Mouse (Mus musculus) cerebellum, adult 11 months (tissue): ENCODE results near the gene Mrps14.
A peak's percentile ranks its signal among the peaks of the same experiment; 100 is the strongest.

Experiments used
- DNase-seq: peaks from one replicate; pipeline ENCODE4 v3.0.0; 2022

Mrps14 gene

DNA sequence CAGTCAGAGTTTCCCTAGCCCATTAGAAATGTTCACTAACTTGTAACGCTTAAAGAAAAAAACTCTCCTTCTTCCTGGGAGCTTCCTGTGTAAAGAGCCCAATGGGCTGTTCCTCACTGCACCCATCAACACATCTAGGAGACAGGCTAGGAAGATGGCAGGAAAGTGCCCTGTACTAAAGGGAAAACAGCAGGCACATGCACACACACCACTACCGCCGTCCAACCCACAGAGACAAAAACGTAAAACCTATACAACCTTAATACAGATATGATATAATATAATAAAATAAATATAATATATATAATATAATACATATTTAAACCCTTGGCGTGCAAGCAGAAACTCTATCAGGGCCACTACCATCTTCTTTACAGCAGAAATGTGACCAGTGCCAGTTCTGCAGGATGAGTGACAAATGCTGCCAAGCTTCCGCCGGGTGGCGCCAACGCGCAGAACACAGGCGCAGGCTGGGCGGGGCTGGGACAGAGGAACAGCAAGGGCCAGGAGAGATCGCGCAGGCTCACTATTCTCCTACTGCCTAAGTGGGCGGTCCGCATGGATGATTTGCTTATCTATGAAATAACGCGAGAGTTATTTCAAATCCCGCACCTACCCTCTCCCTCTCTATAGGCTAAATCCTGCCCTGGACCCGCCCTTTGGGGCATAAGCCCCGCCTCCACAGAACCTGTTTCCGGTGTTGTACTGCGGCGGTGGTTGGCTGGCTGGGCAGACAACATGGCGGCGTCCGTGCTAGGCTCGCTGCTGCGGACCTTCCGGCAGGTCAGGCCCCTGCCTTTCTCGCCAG is at the start of gene Mrps14:
Gene Mrps14 (plus strand): TSS at position 687 of the 808 bp plus-strand sequence.
- DNase-seq = peak; percentile 97

GRCm38 (mm10) chr1:160145606-160146005 is 49.4 kb upstream of the Mrps14 start:
- DNase-seq = no peak

GRCm38 (mm10) chr1:160147274-160147673 is 47.7 kb upstream of the Mrps14 start:
- no peak for DNase-seq

- no peak for DNase-seq
Measured at GRCm38 (mm10) chr1:160149291-160149906, 45.6 kb upstream of the Mrps14 start.

DNA sequence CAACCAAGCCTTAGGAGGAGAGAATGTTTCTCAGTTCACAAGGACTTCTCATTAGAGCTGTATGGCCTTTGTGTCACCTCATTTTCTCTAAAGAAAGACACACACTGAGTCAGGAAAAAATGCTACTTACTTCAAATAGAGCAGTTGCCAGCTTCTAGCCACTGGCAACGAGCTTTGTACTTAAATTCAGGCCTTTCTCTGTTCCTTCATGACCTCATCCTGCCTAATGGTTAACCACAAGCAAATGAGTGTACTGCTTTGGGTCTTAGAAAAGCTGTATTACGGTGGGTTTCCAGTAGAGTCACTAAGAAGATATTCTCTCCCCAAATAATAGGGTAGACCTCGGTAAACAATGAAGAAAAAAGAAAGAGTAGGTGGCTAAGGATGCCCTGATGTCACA is 44.3 kb upstream of the Mrps14 start:
- DNase-seq = no peak

DNA sequence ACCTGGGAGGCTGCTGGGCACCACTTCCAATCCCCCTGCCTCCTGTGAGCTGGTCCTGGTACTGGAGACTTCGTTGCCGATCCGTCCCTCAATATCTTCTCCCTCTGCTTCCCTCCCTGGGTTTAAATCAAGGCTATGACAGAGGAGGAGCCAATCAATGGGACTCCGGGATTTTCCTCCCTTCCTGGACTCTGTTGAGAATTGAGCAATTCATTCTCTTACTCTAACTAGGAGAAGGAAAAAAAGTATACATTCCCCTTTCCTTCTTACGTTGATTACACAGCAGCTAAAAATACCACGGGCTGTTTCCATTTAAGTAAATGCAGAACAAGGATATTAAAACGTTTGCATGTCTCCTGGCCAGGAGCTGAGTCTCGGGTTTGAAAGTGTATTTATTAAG is 41.5 kb upstream of the Mrps14 start, which contains the start of gene Tnn:
Gene Tnn (minus strand): TSS at position 101 of the 400 bp plus-strand sequence.
- no peak for DNase-seq

GRCm38 (mm10) chr1:160158190-160158589 is 36.8 kb upstream of the Mrps14 start:
- DNase-seq = no peak

- no peak for DNase-seq
Measured at GRCm38 (mm10) chr1:160166600-160166999, 28.4 kb upstream of the Mrps14 start.

DNA sequence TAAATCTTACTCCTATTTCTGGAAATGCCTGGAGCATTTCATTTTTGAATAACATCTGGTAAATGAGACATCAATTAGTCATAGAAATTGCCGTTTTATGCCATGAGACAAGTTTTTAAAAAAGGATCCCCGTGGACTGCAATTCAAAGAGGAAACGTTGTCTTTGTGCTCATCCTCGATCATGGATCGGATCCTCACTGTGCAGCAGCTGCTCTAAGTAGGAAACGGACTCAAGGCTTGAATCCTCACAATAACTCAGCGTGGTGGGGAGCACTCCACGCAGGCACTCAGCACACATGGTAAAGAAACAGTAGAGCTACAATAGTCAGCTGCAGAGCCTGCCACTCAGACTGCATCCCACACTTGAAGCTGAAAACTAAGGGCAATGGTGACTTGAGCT is 18.1 kb upstream of the Mrps14 start:
- no peak for DNase-seq

- DNase-seq = no peak
Measured at GRCm38 (mm10) chr1:160181216-160181615, 13.8 kb upstream of the Mrps14 start.

GRCm38 (mm10) chr1:160184506-160184905 is 10.5 kb upstream of the Mrps14 start:
- DNase-seq = no peak

DNA sequence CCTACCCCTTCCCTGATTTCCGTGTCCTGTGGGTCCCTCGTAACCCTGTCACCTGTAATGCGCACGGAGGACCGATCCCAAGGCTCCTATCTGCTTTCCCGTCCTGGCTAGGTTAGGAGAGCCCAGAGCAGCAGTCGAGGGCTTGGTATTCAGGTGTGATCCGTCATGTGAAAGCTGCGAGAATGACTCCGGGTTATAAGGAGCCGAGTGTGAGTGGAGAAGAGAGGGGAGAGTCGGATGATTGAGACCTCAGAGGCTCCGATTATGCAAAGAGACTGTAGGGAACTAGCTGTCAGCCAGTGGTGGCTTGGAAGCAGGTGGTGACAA is 285 bp downstream of the Mrps14 start:
- no peak for DNase-seq

DNA sequence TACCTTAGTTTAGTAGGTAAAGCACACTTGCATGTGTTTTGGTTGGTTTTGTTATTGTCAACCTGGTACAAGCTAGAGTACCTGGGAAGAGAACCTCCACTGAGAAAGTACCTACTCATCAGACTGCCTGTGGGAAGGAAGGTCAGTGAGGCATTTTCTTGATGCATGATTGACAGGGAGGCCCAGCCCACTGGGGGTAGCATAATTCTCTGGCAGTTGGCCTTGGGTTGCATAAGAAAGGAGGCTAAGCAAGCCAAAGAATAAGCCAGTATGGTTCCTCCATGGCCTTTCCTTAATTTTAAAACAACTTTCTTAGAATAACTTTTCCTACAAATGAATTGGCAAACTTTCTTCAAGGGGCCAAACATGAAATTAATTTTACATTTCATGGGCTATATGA is 10.5 kb downstream of the Mrps14 start:
- DNase-seq = no peak

GRCm38 (mm10) chr1:160209844-160210243 is 14.8 kb downstream of the Mrps14 start:
- DNase-seq = no peak

DNA sequence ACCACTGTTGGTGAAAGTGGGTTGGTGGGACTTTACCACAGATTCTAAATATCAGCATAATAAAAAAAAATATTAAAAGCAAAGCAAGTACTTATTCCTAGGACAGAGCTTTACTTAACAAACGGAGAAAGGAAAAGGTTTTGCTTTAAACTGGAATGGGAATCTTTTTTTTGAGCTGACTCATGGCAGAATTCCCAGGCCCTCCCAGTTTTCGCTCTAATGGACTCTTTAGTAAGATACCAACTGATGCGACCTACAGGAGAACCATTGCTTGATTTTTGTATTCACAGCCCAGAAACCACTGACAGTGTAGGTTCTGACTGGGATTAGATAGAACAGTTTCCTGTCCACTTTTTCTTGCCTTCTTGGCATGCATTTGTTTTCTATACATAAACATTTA is 15.6 kb downstream of the Mrps14 start:
- no peak for DNase-seq

- DNase-seq = no peak
Measured at GRCm38 (mm10) chr1:160211597-160212122, 16.6 kb downstream of the Mrps14 start.

DNA sequence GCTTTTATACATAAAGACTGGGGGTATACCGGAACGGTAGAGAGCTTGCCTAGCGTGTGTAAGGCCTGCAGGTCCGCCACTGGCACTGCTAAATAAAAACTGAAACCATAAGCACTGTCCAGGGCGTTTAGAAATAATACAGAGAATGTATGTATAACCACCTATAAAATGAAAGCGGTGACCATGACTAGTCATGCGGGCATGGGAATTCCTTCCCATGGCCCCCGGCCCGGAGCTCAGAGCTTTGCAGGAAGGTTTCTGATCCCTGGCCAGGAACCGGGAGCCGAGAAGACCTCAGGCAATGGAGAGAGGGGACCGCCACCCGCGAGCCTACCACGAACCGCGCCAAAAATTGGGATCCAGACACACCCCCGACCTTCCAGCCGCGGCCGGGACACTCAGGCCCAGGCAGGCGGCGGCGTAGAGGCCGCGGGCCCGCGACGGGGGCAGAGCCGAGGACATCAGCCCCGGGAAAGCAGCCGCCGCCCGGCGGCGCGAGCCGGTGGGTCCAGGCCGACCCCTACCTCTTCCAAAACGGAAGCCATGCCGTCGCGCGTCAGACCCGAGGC is 17.2 kb downstream of the Mrps14 start:
- peak; percentile 68 for DNase-seq

DNA sequence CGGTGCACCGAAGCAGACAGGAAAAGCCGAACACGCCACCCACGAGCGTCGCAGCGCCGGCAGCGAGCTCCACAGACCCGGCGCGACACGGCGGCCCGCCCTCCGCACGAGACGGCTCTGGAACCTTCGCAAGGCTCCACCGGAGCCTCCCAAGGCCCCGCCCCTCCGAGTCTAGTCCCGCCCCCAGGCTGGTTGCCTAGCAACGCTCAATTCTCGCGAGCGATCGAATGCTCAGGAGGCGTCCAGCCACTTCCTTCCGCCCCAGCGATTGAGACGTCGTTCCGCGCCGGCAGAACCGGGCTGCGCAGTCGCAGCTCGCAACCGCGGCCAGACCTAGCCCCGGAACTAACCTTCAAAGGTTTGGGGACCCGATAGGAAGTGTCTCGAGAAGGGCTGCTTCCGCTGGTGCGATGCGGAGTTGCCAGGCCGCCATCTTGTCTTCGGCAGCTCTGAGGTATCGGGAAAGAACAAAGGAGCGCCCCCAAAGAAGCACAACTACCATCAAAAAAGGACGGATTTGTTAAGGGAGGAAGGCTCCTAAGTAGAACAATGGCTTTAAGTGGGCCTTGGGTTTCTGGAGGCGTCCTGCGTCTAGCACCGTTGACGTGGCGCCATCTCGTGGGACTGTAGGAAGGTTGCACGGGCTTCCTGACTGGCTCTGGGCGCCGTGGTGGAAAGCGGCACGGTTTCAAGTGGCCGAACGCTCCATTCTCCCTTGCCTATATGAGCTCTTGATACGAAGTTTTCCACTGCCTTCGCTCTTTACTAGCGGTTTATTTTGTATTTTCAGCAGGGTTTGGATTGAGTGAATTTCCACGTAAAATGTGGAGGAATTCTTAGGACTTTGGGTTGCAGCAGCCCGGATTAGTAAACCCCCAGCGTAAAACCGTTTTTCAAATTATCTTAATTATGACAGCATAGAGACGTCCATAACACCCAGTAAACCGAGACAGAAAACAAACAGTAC is 18.0 kb downstream of the Mrps14 start, which contains the start of gene Cacybp:
Gene Cacybp (minus strand): TSS at position 173 of the 967 bp plus-strand sequence.
- peak; percentile 100 for DNase-seq

- DNase-seq = no peak
Measured at GRCm38 (mm10) chr1:160214171-160214570, 19.2 kb downstream of the Mrps14 start.

DNA sequence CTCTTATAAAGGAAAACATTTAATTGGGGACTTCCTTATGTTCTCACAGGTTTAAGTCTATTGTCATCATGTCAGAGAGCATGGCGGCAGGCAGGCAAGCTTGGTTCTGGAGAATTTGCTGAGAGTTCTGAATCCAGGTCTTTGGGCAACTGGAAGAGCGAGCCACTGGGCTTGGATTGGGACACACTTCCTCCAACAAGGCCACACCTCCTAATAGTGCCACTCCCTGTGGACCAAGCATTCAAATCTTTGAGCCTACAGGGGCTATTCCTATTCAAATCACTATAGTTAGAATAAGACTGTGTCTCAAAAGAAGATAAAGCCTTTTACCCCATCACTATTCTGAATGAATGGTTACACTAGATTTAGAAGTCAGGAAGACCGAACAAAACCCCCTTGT is 22.9 kb downstream of the Mrps14 start:
- no peak for DNase-seq

DNA sequence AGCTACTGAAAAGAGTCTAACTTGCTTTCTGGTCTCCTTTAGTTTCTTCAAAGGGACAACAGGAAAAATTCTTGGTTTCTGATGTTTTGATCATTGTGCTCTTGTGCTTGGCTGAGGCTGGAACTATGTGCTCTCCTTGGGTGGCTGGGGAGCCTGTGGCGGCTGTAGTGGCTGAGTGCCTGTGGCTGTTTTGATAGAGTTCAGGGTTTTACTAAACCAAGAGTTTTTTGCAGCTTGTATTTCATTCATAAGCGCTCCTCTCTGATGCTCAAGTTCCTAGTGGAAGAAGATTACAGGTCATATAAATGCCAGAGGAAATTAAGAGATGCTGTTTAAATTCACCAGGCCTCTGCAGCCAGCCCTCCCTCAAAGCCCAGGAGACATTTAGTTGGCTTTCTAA is 29.1 kb downstream of the Mrps14 start:
- DNase-seq = no peak

DNA sequence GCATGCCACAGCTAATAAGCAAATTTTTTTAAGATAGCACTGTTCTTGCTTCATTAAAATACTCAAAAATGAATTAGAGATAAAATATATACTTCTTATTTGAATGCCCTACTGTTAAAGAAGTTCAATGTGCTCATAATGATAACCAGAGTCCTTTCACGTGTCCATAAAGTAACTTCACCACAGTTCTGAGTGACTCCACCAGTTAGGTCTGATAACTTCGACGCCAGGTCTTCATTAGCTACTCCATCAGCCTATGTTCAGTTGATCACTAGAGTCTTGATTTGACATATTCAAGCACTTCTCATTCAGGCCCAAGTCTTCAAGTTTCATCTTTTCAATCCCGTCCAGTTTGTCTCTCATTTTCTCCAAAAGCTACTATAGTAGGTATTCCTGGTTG is 32.2 kb downstream of the Mrps14 start:
- DNase-seq = no peak

- no peak for DNase-seq
Measured at GRCm38 (mm10) chr1:160227850-160228249, 32.8 kb downstream of the Mrps14 start.
